Mouse (Mus musculus): ENCODE measurements around the gene Pknox2.

The Pknox2 gene

DNA sequence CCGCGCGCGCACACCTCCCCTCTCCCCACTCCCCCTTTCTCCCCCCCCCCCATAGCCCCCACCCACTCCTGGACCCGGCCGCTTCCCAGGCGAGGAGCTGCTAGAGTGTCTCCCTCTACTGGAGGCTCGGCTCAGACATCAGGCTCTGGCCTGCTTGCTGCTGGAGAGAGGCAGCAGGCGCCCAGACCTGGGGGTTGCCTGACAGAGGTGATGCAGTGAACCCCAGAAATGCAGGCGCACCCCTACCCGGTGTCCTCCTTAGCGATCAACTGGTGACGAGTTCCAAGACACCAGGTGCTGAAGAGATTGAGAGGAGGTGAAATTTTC lies at the start of gene Pknox2:
TSS of gene Pknox2 (minus strand) at position 49 of the 327 bp plus-strand sequence.
- DNase-seq (ENCODE audit: extremely low read depth, low read depth, low spot score) = no peak

DNA sequence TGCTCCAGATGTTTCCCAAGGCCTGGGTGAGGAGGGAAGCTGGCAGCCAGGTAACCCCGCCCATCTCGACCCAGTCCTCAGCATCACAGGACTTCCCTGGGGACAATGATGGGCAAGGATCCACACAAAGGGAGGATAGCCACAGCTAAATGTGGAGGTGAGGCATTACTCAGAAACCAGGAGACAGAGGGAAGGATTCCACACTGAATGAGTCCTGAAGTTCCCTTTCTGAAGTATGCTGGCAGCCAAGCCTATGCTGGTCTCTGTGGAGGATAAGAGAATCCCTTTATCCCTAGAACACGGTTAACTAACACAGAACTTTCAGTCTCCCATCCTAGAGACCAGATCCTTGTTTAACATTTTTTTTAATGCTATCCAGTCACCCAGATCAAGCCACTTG lies 40.8 kb upstream of the Pknox2 start:
- DNase-seq (ENCODE audit: extremely low read depth, low read depth, low spot score) = no peak

- DNase-seq (ENCODE audit: extremely low read depth, low read depth, low spot score) = no peak
These were observed 40.2 kb upstream of the Pknox2 start for GRCm38 (mm10) chr9:37187407-37187806.

DNA sequence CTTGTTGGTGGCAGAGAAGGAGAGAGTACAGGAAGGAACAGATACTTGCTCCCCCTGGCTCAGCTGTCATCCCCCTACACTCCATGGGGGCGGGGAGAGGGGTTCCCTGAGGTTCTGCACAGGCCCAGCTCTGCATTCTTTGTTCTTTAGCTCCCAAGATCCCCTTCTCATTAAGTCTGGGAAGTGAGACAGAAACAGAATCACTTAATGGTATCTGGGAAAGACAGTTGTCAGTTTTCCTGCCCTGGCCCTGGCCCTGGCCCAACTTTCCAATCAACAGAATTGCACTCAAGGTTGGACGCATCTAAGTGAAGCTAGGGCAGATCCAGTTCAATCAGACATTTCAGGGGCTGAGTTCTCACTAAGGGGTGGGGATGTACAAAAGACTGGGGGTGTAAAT lies 36.0 kb upstream of the Pknox2 start:
- DNase-seq (ENCODE audit: extremely low read depth, low read depth, low spot score) = no peak

- DNase-seq (ENCODE audit: extremely low read depth, low read depth, low spot score) = no peak
These were observed 34.4 kb upstream of the Pknox2 start for GRCm38 (mm10) chr9:37181596-37181995.

- DNase-seq (ENCODE audit: extremely low read depth, low read depth, low spot score) = no peak
These were observed 32.4 kb upstream of the Pknox2 start for GRCm38 (mm10) chr9:37179596-37179995.

GRCm38 (mm10) chr9:37178911-37179310 lies 31.7 kb upstream of the Pknox2 start:
- no peak for DNase-seq (ENCODE audit: extremely low read depth, low read depth, low spot score)

GRCm38 (mm10) chr9:37177551-37177950 lies 30.3 kb upstream of the Pknox2 start:
- DNase-seq (ENCODE audit: extremely low read depth, low read depth, low spot score) = no peak

DNA sequence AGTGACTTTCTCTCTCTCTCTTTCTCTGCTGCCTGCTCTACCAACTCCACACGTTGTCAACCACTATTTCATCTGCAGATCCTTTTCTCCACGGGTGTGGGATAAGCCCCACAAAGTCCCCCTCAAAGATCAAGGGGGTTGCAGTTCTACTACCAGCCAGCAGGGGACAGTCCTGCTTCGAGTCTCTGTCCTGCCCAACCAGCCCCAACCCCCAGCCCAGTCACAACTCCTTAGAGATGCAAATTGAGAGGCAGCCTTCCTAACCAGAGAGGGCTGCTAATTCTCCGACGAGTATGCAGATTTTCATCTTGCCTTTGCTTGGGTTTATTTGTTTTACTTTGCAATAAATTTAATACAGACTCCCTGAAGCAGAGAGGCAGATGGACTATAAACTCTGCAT lies 29.9 kb upstream of the Pknox2 start:
- DNase-seq (ENCODE audit: extremely low read depth, low read depth, low spot score) = no peak

DNA sequence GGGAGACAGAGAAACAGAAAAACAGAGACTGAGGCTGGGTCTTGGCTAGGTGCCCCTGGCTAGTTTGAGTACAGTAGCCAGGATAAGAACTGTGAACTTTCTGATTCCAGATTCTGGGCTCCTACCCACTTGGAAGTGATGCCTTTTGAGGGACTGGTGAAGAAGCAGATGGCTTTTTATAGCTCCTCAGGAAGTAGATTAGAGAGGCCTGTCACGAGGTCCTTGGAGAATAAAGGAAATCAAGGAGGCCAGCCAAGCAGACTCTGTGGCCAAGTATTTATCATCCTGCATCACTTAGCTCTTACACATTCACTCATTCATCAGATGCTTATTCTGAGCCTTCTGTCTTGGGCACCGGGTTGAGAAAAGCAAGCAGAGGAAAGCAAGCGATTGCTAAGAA lies 28.8 kb upstream of the Pknox2 start:
- DNase-seq (ENCODE audit: extremely low read depth, low read depth, low spot score) = no peak

DNA sequence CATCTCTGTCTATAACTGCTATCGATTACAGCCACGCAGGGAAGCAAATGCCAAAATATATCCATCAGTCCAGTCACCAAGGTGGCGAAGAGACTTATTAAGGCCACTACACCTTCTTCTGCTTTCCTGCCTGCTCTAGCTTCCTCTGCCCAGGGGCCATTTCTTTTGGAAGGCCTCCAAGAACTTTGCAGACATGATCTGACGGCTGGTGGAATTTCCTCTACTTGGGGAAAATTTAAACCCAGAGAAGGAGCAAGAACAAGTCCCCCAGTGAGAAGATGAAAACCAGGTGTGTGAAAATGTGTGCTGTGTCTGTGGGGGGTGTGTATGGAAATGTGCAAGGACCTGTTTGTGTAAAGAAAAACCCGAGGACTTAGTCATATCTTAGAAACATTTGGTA lies 26.2 kb upstream of the Pknox2 start:
- no peak for DNase-seq (ENCODE audit: extremely low read depth, low read depth, low spot score)

DNA sequence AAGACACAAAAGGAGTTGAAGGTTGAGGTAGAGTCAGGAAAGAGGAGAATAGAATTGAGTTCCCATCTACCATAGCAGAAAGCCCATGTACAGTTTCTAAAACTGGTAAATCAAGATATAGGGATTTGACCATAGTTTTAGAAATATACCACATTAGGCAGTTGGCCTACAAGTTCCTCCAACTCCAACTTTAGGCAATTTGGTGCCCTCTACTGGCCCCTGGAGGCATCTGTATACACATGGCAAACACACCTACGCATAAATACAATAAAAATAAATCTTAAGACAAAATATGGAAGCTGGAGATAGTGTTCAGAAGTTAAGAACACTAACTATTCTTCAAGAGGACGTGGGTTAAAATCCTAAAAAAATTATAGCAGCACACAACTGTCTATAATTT lies 19.7 kb upstream of the Pknox2 start:
- DNase-seq (ENCODE audit: extremely low read depth, low read depth, low spot score) = no peak

DNA sequence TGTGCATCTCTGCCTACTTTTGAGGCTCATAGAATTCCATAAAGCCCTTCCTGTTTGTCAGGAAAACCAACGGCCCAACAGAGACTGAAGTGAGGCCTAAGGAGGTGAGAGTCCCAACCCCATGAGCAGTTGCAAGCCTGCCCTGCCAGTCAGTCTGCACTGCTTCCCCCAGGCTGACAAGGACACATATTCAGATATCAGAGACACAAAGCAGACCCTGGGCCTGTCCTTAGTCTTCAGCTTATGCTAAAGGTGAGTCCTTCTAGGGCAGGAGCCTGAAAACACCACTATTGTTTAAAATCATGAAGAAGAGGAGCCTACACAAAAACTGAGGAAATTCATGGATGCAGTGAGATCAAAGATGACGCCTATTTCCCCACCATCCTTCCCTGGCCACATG lies 13.5 kb upstream of the Pknox2 start:
- DNase-seq (ENCODE audit: extremely low read depth, low read depth, low spot score) = no peak

DNA sequence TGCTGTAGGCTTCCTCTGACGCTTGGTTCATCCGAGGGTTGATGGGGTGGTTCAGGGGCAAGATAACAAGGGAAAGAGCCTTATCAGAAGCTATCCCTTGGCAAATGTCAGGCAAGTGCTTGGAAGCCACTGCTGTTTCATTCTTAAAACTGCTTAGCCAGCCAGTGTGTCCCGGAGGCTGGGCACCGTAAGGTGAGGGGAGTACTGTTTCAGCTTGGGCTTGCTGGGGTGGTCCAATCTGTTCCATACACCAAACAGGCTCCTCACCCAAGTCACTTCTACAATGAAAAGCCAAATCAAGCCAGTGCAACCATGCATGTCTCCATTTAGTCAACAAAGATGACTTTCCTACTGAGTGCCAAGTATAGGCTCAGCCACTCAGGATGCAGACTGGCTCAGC lies 679 bp upstream of the Pknox2 start:
- DNase-seq (ENCODE audit: extremely low read depth, low read depth, low spot score) = no peak

DNA sequence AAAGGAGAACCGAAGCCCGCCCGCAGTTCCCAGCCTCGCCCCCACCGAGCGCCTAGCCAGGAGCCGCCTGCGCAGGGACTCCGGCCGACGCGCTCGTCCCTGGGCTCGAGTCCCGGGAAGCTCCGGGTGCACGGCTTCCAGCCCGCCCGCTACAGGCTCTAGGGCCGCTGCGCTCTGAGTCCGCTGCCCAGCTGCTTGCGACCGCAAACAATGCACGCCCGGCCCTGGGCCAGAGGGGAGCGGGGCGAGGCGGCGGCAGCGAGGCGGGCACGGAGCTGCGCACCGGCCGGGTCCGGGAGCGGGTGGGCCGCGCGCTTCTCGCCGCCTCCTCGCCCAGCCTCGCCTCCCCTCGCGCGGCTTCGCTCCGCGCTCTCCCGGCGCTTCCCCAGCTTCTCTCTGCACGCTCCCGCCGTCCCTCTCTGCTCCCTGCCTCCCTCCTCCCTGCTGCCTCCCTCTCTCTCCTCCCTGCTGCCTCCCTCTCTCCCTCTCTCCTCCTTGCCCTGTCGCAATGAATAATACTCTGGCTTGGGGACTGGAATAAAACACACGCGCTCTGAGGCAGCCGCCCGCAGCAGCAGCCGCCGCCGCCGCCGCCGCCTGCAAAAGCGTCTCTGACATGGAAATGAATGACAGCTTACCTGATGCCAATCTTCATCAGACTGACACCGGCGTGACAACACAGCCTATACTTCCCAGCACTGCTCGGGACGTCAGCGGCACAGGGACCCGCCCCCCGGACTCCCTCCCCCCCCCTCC lies 426 bp downstream of the Pknox2 start:
- DNase-seq (ENCODE audit: extremely low read depth, low read depth, low spot score) = no peak

DNA sequence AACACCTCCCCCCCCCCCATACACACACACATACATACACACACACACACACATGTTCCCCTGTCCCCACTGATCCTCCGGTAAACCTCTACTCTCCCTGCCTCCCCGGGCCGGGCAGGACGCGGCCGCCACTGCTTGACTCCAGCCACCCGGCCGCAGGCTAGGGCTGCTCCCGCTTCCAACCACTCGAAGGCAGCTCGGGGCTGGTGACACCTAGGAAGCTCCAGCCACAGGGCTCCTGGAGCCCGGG lies 929 bp downstream of the Pknox2 start:
- DNase-seq (ENCODE audit: extremely low read depth, low read depth, low spot score) = no peak

GRCm38 (mm10) chr9:37145616-37146352 lies 1.4 kb downstream of the Pknox2 start:
- DNase-seq (ENCODE audit: extremely low read depth, low read depth, low spot score) = no peak

- no peak for DNase-seq (ENCODE audit: extremely low read depth, low read depth, low spot score)
These were observed 2.0 kb downstream of the Pknox2 start for GRCm38 (mm10) chr9:37145151-37145615.

DNA sequence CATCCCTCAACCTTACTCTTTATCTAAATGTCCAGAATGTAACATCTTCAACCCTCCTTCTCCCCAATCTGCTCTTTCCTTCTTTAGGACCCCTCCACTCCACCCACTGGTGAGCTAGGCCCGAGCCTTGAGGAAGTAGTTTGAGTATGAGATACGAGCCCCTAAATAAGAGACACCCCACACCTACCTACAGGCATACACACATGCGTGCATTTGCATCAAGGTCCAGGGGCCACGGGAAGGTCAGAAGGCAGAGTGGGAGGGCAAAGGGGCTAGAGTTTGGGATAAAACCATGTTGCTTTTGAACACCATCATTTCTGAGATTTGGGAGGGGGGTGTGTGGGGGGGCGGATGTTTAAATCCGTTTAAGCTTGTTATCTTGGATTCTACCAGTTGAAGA lies 2.5 kb downstream of the Pknox2 start:
- no peak for DNase-seq (ENCODE audit: extremely low read depth, low read depth, low spot score)

DNA sequence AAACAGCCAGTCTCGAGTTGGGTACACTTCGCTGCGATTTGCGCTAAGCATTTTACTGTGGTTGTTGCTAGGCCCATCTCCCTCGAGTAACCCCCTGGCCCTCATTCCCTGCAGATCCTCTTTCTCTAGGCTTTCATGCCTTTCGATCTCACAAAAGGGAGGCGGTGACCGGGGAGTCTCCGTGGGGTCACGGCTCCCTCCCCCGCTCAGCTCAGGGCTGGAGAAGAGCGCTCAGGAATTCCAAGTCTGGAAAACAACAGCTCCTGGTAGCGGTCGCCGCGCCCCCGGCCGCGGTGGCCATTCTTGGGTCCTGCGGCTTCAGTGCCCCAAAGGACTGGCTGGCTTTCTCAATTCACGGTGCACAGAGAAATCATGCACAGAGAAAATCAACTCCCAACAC lies 3.0 kb downstream of the Pknox2 start:
- no peak for DNase-seq (ENCODE audit: extremely low read depth, low read depth, low spot score)

GRCm38 (mm10) chr9:37143046-37143931 lies 3.9 kb downstream of the Pknox2 start:
- no peak for DNase-seq (ENCODE audit: extremely low read depth, low read depth, low spot score)

DNA sequence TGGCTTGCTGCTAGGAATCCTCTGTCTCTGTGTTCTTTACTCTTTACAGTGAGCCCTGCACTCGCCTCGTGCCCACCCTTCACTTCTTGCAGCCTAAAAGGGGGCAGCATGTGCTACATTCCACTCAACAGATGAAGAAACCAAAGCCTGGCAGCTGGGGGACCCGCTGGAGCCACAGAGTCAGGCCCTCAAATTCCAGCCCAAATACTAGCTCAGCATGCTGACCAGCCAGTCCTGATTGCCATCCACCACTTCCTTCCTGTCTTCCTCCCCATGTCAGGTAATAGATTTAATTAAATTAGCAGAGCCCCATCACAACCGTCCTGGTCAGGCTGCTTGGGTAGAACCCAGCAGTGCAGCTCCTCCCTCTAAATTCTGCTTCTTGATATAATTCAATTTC lies 5.1 kb downstream of the Pknox2 start:
- no peak for DNase-seq (ENCODE audit: extremely low read depth, low read depth, low spot score)
